Mouse (Mus musculus) ES-Bruce4 (cell line): ENCODE measurements around the gene Sos2.

Experiments used
- CTCF ChIP-seq: IDR thresholded peaks from one replicate; pipeline ENCODE4 v1.8.1; 2011; ENCODE audit warnings: low read depth, low read length
- EP300 ChIP-seq: IDR thresholded peaks from 2 replicates; pipeline ENCODE4 v1.6.1; 2011; ENCODE audit warnings: low read depth, low read length; ENCODE audit not compliant: insufficient read depth
- POLR2A ChIP-seq: IDR thresholded peaks from one replicate; pipeline ENCODE4 v1.8.1; 2011; ENCODE audit warnings: low read length; ENCODE audit not compliant: insufficient read depth

DNA sequence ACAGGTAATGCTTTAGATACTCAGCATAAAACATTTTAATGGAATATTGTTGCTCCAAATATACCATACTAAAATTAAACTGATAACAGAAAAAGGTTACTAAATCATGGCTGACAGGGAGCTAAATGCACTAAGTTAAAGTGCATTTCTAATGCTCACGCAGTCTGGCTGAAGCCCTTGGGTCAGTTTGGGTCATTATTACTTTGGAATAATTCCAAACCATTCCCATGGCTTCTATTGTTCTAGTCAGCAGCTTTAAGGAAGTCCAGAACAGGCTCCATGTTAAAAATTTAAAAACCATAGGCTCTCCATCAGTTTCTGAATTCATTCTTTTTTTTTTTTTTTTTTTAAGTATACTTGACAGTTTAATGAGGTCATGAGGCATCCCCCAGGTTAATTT is 7.5 kb downstream of the Sos2 start:
- TF ChIP-seq EP300 (no peak), CTCF (no peak), POLR2A (no peak)
